Mouse (Mus musculus): ENCODE measurements around the gene Fbxw10. TPM values are rescaled to one million over a fixed set of nuclear protein-coding genes. Genes with fewer than 3 reads are reported as not detected.
A peak's percentile ranks its signal among the peaks of the same experiment; 100 is the strongest.

Gene Fbxw10
- total and polyA plus RNA-seq, 3 experiments = not detected

GRCm38 (mm10) chr11:62819059-62819686 is 27.7 kb upstream of the Fbxw10 start (continued):
- TF ChIP-seq RCOR1 (IDR thresholded peaks at IDR 0.05; ENCODE audit: low read depth, low read length) (no peak; the same call in 1 of the 2 replicates), SIN3A (IDR thresholded peaks at IDR 0.05; ENCODE audit: low read length) (peak; percentile 56; the same call in 1 of the 2 replicates), USF1 (IDR thresholded peaks at IDR 0.05; ENCODE audit: low read depth, low read length) (no peak)

- peaks cover 0 to 38% of the 10 kb centered on the region in 2 experiments; a peak in 2 of 4 replicates for H3K36me3 ChIP-seq (ENCODE audit: control insufficient read depth in 1 of 2, insufficient read depth in 2 of 2, low read length in 2 of 2)
- H3K27me3 ChIP-seq (ENCODE audit: control insufficient read depth in 1 of 2, insufficient read depth in 2 of 2, low read length in 2 of 2) = no peaks in the 10 kb centered on the region
- peak within 1 kb of the TSS; percentile 32 for H3K9ac ChIP-seq (ENCODE audit: control insufficient read depth, low read depth, low read length, poor library complexity, severe bottlenecking)
- DNase-seq (ENCODE audit: low read depth, low spot score) = peak; percentile 99
- peaks cover 11 to 49% of the 10 kb centered on the region in 2 experiments for H3K4me1 ChIP-seq (ENCODE audit: control insufficient read depth in 1 of 2, insufficient read depth in 2 of 2, low read length in 2 of 2)
- H3K9me3 ChIP-seq (replicated peaks; ENCODE audit: insufficient read depth, low read length) = no peaks in the 10 kb centered on the region
- peak within 1 kb of the TSS; percentile 58 for H3K27ac ChIP-seq (ENCODE audit: control insufficient read depth, low read depth, low read length)
- no peaks in the 10 kb centered on the region for H3K79me2 ChIP-seq (ENCODE audit: control insufficient read depth, insufficient read depth, low read length, poor library complexity)
- peak within 1 kb of the TSS; percentile 52 to 70 for H3K4me3 ChIP-seq (ENCODE audit: control insufficient read depth in 1 of 2, insufficient read depth in 1 of 2, low read depth in 2 of 2, low read length in 2 of 2)
- TF ChIP-seq MAZ (IDR thresholded peaks at IDR 0.05; ENCODE audit: low read depth, low read length) = peak; percentile 45; the same call in 1 of the 2 replicates
- TF ChIP-seq BHLHE40 (IDR thresholded peaks at IDR 0.05; ENCODE audit: borderline replicate concordance, low read depth, low read length) = no peak
- TF ChIP-seq POLR2AphosphoS2 (IDR thresholded peaks at IDR 0.05; ENCODE audit: low read length) = 0 out of 2 replicates have a peak, but pooled peaks have one; percentile 36
- TF ChIP-seq TBP (IDR thresholded peaks at IDR 0.05; ENCODE audit: low read depth, low read length) = peak; percentile 78
- no peak for TF ChIP-seq E2F4 (IDR thresholded peaks at IDR 0.05; ENCODE audit: borderline replicate concordance, low read depth, low read length)
- TF ChIP-seq ETS1 (IDR thresholded peaks at IDR 0.05; ENCODE audit: low read depth, low read length) = peak; percentile 94
- TF ChIP-seq HCFC1 (IDR thresholded peaks at IDR 0.05; ENCODE audit: low read depth, low read length) = peak; percentile 65
- TF ChIP-seq MAX (IDR thresholded peaks at IDR 0.05; ENCODE audit: low read length) = peak; percentile 84
- no peak for TF ChIP-seq POLR2AphosphoS5 (IDR thresholded peaks at IDR 0.05; ENCODE audit: borderline replicate concordance, low read depth, low read length)
- TF ChIP-seq MXI1 (IDR thresholded peaks at IDR 0.05; ENCODE audit: low read depth, low read length) = peak; percentile 76
- TF ChIP-seq CTCF (IDR thresholded peaks at IDR 0.05 in 2 of 3, conservative IDR thresholded peaks at IDR 0.05 in 1 of 3; ENCODE audit: control insufficient read depth in 1 of 3, insufficient read depth in 1 of 3, low read depth in 2 of 3, low read length in 3 of 3, poor library complexity in 1 of 3, severe bottlenecking in 1 of 3) = no peak
- no peak for TF ChIP-seq RAD21 (IDR thresholded peaks at IDR 0.05; ENCODE audit: low read depth, low read length)
- TF ChIP-seq MYC (IDR thresholded peaks at IDR 0.05; ENCODE audit: low read depth, low read length) = peak; percentile 92
- no peak for TF ChIP-seq NRF1 (IDR thresholded peaks at IDR 0.05; ENCODE audit: insufficient read depth, low read depth, low read length, poor library complexity, severe bottlenecking)
- TF ChIP-seq SMC3 (IDR thresholded peaks at IDR 0.05; ENCODE audit: low read depth, low read length) = 0 out of 2 replicates have a peak, but pooled peaks have one; percentile 2
- 0 out of 2 replicates have a peak, but pooled peaks have one; percentile 9 for TF ChIP-seq ZNF384 (IDR thresholded peaks at IDR 0.05; ENCODE audit: low read depth, low read length)
- peak; percentile 82 for TF ChIP-seq GABPA (IDR thresholded peaks at IDR 0.05; ENCODE audit: low read depth, low read length)
- peak in 1 of 2 experiments; percentile 57; a peak in 1 of 4 replicates for TF ChIP-seq USF2 (IDR thresholded peaks at IDR 0.05; ENCODE audit: borderline replicate concordance in 1 of 2, insufficient read depth in 1 of 2, low read depth in 1 of 2, low read length in 2 of 2)
- peak; percentile 95 for TF ChIP-seq SIN3A (IDR thresholded peaks at IDR 0.05; ENCODE audit: low read length)
- peak; percentile 90 for TF ChIP-seq USF1 (IDR thresholded peaks at IDR 0.05; ENCODE audit: low read depth, low read length)
- peak; percentile 58; the same call in 1 of the 2 replicates for TF ChIP-seq MEF2A (IDR thresholded peaks at IDR 0.05; ENCODE audit: extremely low read depth, insufficient replicate concordance, low read depth, low read length, poor library complexity, severe bottlenecking)
- peak; percentile 33 for TF ChIP-seq ELF1 (IDR thresholded peaks at IDR 0.05; ENCODE audit: low read depth, low read length)
- TF ChIP-seq ZKSCAN1 (IDR thresholded peaks at IDR 0.05; ENCODE audit: low read depth, low read length) = no peak
- peak; percentile 68; the same call in 1 of the 2 replicates for TF ChIP-seq MAFK (IDR thresholded peaks at IDR 0.05; ENCODE audit: borderline replicate concordance, low read depth, low read length)
- TF ChIP-seq ZC3H11A (IDR thresholded peaks at IDR 0.05; ENCODE audit: low read depth, low read length) = no peak
- TF ChIP-seq JUND (IDR thresholded peaks at IDR 0.05; ENCODE audit: low read depth, low read length) = no peak
- peak; percentile 22; the same call in 1 of the 2 replicates for TF ChIP-seq NELFE (IDR thresholded peaks at IDR 0.05; ENCODE audit: low read depth, low read length)
- TF ChIP-seq TCF12 (IDR thresholded peaks at IDR 0.05; ENCODE audit: low read depth, low read length) = peak; percentile 66; the same call in 1 of the 2 replicates
- 0 out of 2 replicates have a peak, but pooled peaks have one; percentile 28 for TF ChIP-seq GATA1 (IDR thresholded peaks at IDR 0.05; ENCODE audit: low read depth, low read length)
- TF ChIP-seq RCOR1 (IDR thresholded peaks at IDR 0.05; ENCODE audit: low read depth, low read length) = peak; percentile 88
- TF ChIP-seq TAL1 (IDR thresholded peaks at IDR 0.05; ENCODE audit: low read length) = peak; percentile 14; the same call in 1 of the 2 replicates
- no peak for TF ChIP-seq CHD2 (IDR thresholded peaks at IDR 0.05; ENCODE audit: low read length)
Measured at GRCm38 (mm10) chr11:62820059-62820541, 26.8 kb upstream of the Fbxw10 start, which contains the start of gene Trim16. Gene Trim16 (plus strand): TSS chr11:62820231.

Measured in MEL (cell line).